In the genomic region with DNA sequence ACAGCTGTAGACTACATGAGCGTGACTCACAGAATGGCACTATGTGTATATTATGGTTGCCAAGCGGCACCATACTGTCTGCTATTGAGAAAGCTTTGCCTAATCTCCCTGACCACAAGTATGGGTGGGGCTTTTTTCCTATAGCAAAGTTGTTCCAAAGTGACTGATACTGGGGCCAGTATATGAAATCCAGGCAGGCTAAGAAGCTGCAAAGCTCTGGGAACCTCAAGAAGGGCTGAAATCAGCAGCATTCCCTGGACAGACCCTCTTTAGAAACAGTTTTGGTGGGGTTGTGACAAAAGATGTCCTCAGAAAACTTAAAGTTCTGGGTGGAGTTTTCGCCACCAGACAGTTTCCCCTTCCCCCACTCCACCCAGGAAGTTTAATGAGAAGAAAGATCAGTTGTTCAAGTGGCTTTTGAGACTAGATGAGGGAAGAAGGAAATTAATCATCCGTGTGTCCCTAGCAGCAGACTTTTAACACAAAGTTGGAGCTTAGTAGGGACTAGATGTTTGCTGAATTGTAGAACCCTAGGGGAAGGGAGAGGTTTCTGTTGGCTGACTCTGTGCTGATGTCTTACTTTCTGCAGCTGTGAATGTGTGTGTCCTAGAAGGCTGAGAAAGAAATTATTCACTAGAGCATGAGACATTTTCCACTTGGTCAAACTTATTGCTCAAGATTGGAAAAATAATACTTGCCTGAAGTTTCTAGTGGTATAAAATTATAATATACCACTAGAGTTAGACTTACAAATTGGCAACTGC, we compare ENCODE assay signal across 8 mouse cellular contexts. TPM values are rescaled to one million over a fixed set of nuclear protein-coding genes. Genes with fewer than 3 reads are reported as not detected.
DNase-seq lines count a peak whose midpoint lies in the region; TF ChIP-seq lines count a peak whose summit lies in the region.

No protein-coding gene starts in this region.

- intact Hi-C loops in left cerebral cortex, adult 2 months (cut with DNase I), result no loop called here

- H3K9ac ChIP-seq in liver, adult 2 months (ENCODE audit: low read depth, low read length), result no peak overlapping the region; the same call in 1 of the 2 replicates

- H3K4me1 ChIP-seq in liver, adult 2 months (ENCODE audit: control insufficient read depth, insufficient read depth, low read length), result no peaks in the 10 kb centered on the region
- H3K4me1 ChIP-seq in small intestine, adult 2 months (ENCODE audit: control insufficient read depth, insufficient read depth, insufficient read length, low read length), result no peaks in the 10 kb centered on the region

- H3K4me3 ChIP-seq in liver, adult 2 months (ENCODE audit: insufficient read depth, low read depth, low read length), result peak overlapping the region; percentile 7; the same call in 1 of the 2 replicates
- no peak overlapping the region for H3K4me3 ChIP-seq in small intestine, adult 2 months (ENCODE audit: low read depth, low read length)
- H3K4me3 ChIP-seq in left cerebral cortex, adult 2 months, result no peak overlapping the region

- no peaks in the 10 kb centered on the region for H3K27me3 ChIP-seq in liver, adult 2 months (ENCODE audit: control insufficient read depth, insufficient read depth, low read length)
- H3K27me3 ChIP-seq in small intestine, adult 2 months (ENCODE audit: control insufficient read depth, insufficient read depth, low read length), result no peaks in the 10 kb centered on the region

- no peak for TF ChIP-seq CTCF in liver, adult 2 months (IDR thresholded peaks at IDR 0.05; ENCODE audit: low read depth, low read length)
- no peak for TF ChIP-seq CTCF in small intestine, adult 2 months (IDR thresholded peaks at IDR 0.05; ENCODE audit: extremely low read depth, insufficient read length, insufficient replicate concordance, low read depth, low read length)
- TF ChIP-seq CTCF in left cerebral cortex, adult 2 months (IDR thresholded peaks at IDR 0.05), result no peak

- no peaks in the 10 kb centered on the region for H3K79me2 ChIP-seq in liver, adult 2 months (ENCODE audit: control insufficient read depth, insufficient read depth, low read length)

- TF ChIP-seq POLR2A in liver, adult 2 months (IDR thresholded peaks at IDR 0.05; ENCODE audit: extremely low read depth, insufficient read depth, low read length), result no peak
- TF ChIP-seq POLR2A in small intestine, adult 2 months (IDR thresholded peaks at IDR 0.05; ENCODE audit: low read depth, low read length), result no peak

- DNase-seq in kidney, postnatal 14 days, result peak; percentile 1
- no peak for DNase-seq in kidney, adult 18-20 months
- DNase-seq in heart, adult 18-20 months, result peak; percentile 27 to 34
- no peak for DNase-seq in liver, adult 2 months (ENCODE audit: extremely low read depth, low read depth, low spot score)
- no peak for DNase-seq in ovary, adult 18-20 months (ENCODE audit: low spot score)
- DNase-seq in urinary bladder, adult 2 months (ENCODE audit: low spot score), result no peak
- no peak for DNase-seq in left cerebral cortex, adult 2 months (ENCODE audit: extremely low spot score in 1 of 2, low spot score in 2 of 2)

- 74% methylated on average over 4 of the region's 4 CpGs for whole genome bisulfite sequencing in liver, adult 2 months
- WGBS in small intestine, adult 2 months, result 37% methylated on average over 4 of the region's 4 CpGs

- no peaks in the 10 kb centered on the region for H3K36me3 ChIP-seq in liver, adult 2 months (ENCODE audit: control insufficient read depth, insufficient read depth, low read length)
- H3K36me3 ChIP-seq in small intestine, adult 2 months (ENCODE audit: control insufficient read depth, insufficient read depth, low read length), result no peaks in the 10 kb centered on the region

- H3K27ac ChIP-seq in liver, adult 2 months (replicated peaks; ENCODE audit: insufficient read depth, low read depth, low read length), result peak overlapping the region; percentile 61
- peak overlapping the region; percentile 59 for H3K27ac ChIP-seq in small intestine, adult 2 months (ENCODE audit: insufficient read depth, low read depth, low read length)
- H3K27ac ChIP-seq in left cerebral cortex, adult 2 months, result no peak overlapping the region

RNA-seq across cellular contexts. Expression of gene P2ry10b, which starts 2.2 kb away (rescaled TPM):
- 1 to 10 TPM in 1 of 2 experiments, under 1 TPM in 1; 0.27 to 1.4 TPM for total RNA-seq in heart, adult 18-20 months (2021)
- total RNA-seq in liver, adult 2 months (2014; rRNA removed), result 1.2 and 1.8 TPM in 2 replicates
- 0.32 and 0.67 TPM in 2 replicates for polyA plus RNA-seq in liver, adult 2 months (2012; rRNA removed)
- 0.13 and 0.32 TPM in 2 replicates for polyA plus RNA-seq in small intestine, adult 2 months (2012; rRNA removed)
- 0.50 and 0.53 TPM in 2 replicates for polyA plus RNA-seq in urinary bladder, adult 2 months (2012; rRNA removed)
- total RNA-seq in left cerebral cortex, adult 2 months (2021), result under 1 TPM; 0.14 to 0.25 TPM

Comparison
In these comparisons a context has a peak if more than half of its experiments do, and no peak if none do; other contexts are left out.
1. DNase-seq: peak in kidney, postnatal 14 days (single experiment) and heart, adult 18-20 months (2 of 2); none in kidney, adult 18-20 months (single experiment), liver, adult 2 months (single experiment), ovary, adult 18-20 months (single experiment), urinary bladder, adult 2 months (single experiment) and left cerebral cortex, adult 2 months (0 of 2).